Mouse (Mus musculus) 416B (cell line): ENCODE data around the gene Limch1.

Experiments used
- DNase-seq: peaks from one replicate; pipeline ENCODE4 v3.0.0; 2011; ENCODE audit warnings: low read depth

Limch1 gene

DNA sequence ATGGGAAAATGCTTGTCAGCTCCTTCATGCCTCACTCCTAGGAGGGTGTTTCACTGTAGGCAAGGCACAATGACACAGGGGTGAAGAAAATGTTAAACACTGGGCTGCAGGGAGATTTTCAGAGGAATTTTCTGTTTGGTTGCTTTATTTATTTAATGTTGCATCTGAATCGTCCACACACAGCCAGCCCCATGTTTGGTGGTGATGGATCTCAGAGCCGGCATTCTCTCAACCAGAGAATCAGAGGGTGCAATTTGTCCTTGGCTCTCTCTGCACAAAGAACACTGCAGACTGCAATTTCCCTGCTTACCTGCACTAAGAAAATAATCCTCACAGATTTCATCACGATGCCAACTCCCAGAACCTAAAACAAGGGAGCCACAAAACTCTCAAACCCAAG, 357.4 kb downstream of the Limch1 start:
- no peak for DNase-seq

DNA sequence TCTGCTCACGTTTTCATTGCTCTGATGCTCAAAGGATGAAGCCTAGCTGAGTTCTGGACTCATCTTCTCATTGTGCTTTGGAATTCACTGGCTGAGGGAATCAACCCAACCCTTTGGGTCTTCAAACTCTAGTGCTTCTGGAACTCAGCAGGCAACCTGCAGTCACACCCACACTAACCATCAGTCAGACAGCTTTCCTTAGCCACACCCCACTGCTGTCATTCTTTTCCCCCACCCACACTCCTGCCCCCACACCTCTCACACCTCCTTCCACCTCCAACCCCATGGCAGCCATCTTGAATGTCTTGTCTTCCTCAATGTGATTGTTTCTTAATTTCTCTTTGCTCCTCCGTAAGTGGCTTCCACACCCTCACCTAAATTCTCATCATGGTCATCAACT, 360.6 kb downstream of the Limch1 start:
- no peak for DNase-seq
